Mouse (Mus musculus): ENCODE data around the gene Gm13283. TPM values are rescaled to one million over a fixed set of nuclear protein-coding genes. Genes with fewer than 3 reads are reported as not detected.

Gene Gm13283
- not detected in 2 replicates for polyA plus RNA-seq (2021; fragmentation: Nextera tagmentation)
- long read RNA-seq, experiment 1, result 0 reads
- long read RNA-seq, experiment 2, result 0 reads

DNA sequence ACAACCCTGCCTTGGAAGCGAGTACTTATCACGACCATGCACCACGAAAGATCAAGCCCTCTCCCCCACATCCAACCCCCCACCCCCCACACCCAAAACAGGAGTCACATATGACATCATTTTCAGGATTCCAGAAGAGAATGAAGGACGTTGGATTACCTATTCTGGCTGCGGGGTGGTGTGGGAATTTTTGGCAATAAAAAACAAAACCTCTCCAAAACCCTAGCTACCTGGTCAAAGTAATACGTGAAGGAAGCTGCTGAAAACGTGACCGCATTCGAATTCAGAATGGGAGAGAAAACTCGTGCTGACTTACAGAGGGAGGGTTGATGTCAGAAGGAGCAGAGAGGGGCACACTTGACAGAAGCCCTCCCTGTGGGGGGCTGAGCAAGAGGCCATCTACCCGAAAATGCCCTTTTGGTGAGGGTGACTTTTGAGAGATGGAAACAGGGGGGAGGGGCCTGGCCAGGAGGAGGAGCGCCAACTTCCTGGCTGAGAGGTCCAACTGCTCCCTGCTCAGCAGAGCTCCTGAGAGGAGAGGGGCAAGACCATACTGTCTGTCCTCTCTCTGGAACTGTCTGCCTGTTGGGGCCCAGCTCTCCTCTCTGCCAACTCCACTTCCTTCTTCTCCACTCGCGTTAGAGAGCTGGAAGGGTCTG is at the start of gene Gm13283:
TSS of gene Gm13283 (plus strand) at position 510 of the 659 bp plus-strand sequence.

GRCm38 (mm10) chr4:88721791-88722721 is 37.9 kb upstream of the Gm13283 start, which contains the start of the genes Gm26566 and Klhl9:
Gene Gm26566, plus strand, starts transcription at chr4:88721805.
Gene Klhl9, minus strand, starts transcription at chr4:88722465.

GRCm38 (mm10) chr4:88754818-88755340 is 5.0 kb upstream of the Gm13283 start, which contains the start of gene Gm13271:
Gene Gm13271, plus strand, starts transcription at chr4:88754868.

DNA sequence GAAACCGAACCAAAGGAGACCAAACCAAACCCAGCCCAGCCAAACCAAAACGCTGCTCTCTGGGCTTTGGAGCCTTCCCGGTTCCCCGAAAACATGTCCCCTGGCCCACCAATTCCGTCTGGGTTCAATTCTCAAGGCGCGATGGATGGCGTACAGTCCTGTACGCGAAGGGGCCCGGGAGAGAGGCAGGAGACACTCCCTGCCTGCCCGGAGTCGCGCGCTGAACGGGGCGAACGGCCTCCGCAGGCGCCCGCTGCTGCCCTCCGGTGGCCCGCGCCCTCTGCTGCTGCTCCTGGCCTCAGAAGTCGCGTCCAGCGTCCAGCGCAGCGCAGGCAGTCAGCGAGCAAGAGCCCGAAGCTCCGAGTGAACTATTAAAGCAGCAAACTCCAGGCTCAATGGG is 13.6 kb downstream of the Gm13283 start, which contains the start of gene Gm13290:
TSS of gene Gm13290 (plus strand) at position 301 of the 400 bp plus-strand sequence.

GRCm38 (mm10) chr4:88776622-88777021 is 16.7 kb downstream of the Gm13283 start, which contains the start of gene Gm13289:
Gene Gm13289, plus strand, starts transcription at chr4:88776922.

GRCm38 (mm10) chr4:88779550-88779949 is 19.6 kb downstream of the Gm13283 start, which contains the start of gene Gm13272:
Gene Gm13272, plus strand, starts transcription at chr4:88779850.

DNA sequence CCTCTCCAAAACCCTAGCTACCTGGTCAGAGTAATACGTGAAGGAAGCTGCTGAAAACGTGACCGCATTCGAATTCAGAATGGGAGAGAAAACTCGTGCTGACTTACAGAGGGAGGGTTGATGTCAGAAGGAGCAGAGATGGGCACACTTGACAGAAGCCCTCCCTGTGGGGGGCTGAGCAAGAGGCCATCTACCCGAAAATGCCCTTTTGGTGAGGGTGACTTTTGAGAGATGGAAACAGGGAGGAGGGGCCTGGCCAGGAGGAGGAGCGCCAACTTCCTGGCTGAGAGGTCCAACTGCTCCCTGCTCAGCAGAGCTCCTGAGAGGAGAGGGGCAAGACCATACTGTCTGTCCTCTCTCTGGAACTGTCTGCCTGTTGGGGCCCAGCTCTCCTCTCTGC is 21.9 kb downstream of the Gm13283 start, which contains the start of gene Ifnz:
TSS of gene Ifnz (plus strand) at position 301 of the 400 bp plus-strand sequence.

DNA sequence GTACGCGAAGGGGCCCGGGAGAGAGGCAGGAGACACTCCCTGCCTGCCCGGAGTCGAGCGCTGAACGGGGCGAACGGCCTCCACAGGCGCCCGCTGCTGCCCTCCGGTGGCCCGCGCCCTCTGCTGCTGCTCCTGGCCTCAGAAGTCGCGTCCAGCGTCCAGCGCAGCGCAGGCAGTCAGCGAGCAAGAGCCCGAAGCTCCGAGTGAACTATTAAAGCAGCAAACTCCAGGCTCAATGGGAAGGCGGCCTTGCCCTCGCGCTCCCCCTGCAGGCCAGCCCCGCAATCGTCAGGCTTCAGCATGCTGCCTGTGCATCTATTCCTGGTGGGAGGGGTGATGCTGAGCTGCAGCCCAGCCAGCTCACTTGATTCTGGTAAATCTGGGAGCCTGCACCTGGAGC is 25.5 kb downstream of the Gm13283 start, which contains the start of gene Gm13276:
TSS of gene Gm13276 (plus strand) at position 301 of the 400 bp plus-strand sequence.

GRCm38 (mm10) chr4:88788402-88788801 is 28.5 kb downstream of the Gm13283 start, which contains the start of gene Gm13277:
Gene Gm13277, plus strand, starts transcription at chr4:88788632.

GRCm38 (mm10) chr4:88791250-88791649 is 31.3 kb downstream of the Gm13283 start, which contains the start of gene Gm13278:
Gene Gm13278, plus strand, starts transcription at chr4:88791550.

GRCm38 (mm10) chr4:88793936-88794675 is 34.2 kb downstream of the Gm13283 start, which contains the start of gene Gm13275:
Gene Gm13275, plus strand, starts transcription at chr4:88794487.

DNA sequence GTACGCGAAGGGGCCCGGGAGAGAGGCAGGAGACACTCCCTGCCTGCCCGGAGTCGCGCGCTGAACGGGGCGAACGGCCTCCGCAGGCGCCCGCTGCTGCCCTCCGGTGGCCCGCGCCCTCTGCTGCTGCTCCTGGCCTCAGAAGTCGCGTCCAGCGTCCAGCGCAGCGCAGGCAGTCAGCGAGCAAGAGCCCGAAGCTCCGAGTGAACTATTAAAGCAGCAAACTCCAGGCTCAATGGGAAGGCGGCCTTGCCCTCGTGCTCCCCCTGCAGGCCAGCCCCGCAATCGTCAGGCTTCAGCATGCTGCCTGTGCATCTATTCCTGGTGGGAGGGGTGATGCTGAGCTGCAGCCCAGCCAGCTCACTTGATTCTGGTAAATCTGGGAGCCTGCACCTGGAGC is 37.2 kb downstream of the Gm13283 start, which contains the start of gene Gm13279:
TSS of gene Gm13279 (plus strand) at position 301 of the 400 bp plus-strand sequence.

DNA sequence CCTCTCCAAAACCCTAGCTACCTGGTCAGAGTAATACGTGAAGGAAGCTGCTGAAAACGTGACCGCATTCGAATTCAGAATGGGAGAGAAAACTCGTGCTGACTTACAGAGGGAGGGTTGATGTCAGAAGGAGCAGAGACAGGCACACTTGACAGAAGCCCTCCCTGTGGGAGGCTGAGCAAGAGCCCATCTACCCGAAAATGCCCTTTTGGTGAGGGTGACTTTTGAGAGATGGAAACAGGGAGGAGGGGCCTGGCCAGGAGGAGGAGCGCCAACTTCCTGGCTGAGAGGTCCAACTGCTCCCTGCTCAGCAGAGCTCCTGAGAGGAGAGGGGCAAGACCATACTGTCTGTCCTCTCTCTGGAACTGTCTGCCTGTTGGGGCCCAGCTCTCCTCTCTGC is 39.4 kb downstream of the Gm13283 start, which contains the start of gene Gm13285:
TSS of gene Gm13285 (plus strand) at position 301 of the 400 bp plus-strand sequence.

DNA sequence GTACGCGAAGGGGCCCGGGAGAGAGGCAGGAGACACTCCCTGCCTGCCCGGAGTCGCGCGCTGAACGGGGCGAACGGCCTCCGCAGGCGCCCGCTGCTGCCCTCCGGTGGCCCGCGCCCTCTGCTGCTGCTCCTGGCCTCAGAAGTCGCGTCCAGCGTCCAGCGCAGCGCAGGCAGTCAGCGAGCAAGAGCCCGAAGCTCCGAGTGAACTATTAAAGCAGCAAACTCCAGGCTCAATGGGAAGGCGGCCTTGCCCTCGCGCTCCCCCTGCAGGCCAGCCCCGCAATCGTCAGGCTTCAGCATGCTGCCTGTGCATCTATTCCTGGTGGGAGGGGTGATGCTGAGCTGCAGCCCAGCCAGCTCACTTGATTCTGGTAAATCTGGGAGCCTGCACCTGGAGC is 43.0 kb downstream of the Gm13283 start, which contains the start of gene Gm13287:
TSS of gene Gm13287 (plus strand) at position 301 of the 400 bp plus-strand sequence.

DNA sequence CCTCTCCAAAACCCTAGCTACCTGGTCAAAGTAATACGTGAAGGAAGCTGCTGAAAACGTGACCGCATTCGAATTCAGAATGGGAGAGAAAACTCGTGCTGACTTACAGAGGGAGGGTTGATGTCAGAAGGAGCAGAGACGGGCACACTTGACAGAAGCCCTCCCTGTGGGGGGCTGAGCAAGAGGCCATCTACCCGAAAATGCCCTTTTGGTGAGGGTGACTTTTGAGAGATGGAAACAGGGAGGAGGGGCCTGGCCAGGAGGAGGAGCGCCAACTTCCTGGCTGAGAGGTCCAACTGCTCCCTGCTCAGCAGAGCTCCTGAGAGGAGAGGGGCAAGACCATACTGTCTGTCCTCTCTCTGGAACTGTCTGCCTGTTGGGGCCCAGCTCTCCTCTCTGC is 45.3 kb downstream of the Gm13283 start, which contains the start of gene Gm13288:
TSS of gene Gm13288 (plus strand) at position 301 of the 400 bp plus-strand sequence.

Other genes starting within 250 kb of the Gm13283 start
- gene Ifnb1, start 237.3 kb upstream of the Gm13283 start, polyA plus RNA-seq (2021; fragmentation: Nextera tagmentation), result not detected in 2 replicates
- not detected in 2 replicates for gene Ifna15, start 201.9 kb upstream of the Gm13283 start, polyA plus RNA-seq (2021; fragmentation: Nextera tagmentation)
- gene Ifna14, start 188.3 kb upstream of the Gm13283 start, polyA plus RNA-seq (2021; fragmentation: Nextera tagmentation), result not detected in 2 replicates
- gene Ifna9, start 167.7 kb upstream of the Gm13283 start, polyA plus RNA-seq (2021; fragmentation: Nextera tagmentation), result not detected in 2 replicates
- gene Ifna12, start 156.7 kb upstream of the Gm13283 start, polyA plus RNA-seq (2021; fragmentation: Nextera tagmentation), result not detected in 2 replicates
- not detected in 2 replicates for gene C87499, start 125.7 kb upstream of the Gm13283 start, polyA plus RNA-seq (2021; fragmentation: Nextera tagmentation)
- gene Ifna13, start 115.7 kb upstream of the Gm13283 start, polyA plus RNA-seq (2021; fragmentation: Nextera tagmentation), result not detected in 2 replicates
- not detected in 2 replicates for gene Ifna16, start 83.2 kb upstream of the Gm13283 start, polyA plus RNA-seq (2021; fragmentation: Nextera tagmentation)
- not detected in 2 replicates for gene Ifna2, start 76.2 kb upstream of the Gm13283 start, polyA plus RNA-seq (2021; fragmentation: Nextera tagmentation)
- not detected in 2 replicates for gene Ifnab, start 68.8 kb upstream of the Gm13283 start, polyA plus RNA-seq (2021; fragmentation: Nextera tagmentation)
- gene Gm26566, start 38.3 kb upstream of the Gm13283 start, polyA plus RNA-seq (2021; fragmentation: Nextera tagmentation), result 1.0 and 1.5 TPM in 2 replicates
- 57.9 and 73.6 TPM in 2 replicates for gene Klhl9, start 37.7 kb upstream of the Gm13283 start, polyA plus RNA-seq (2021; fragmentation: Nextera tagmentation)
- not detected in 2 replicates for gene Gm13271, start 5.3 kb upstream of the Gm13283 start, polyA plus RNA-seq (2021; fragmentation: Nextera tagmentation)
- not detected in 2 replicates for gene Gm13290, start 13.7 kb downstream of the Gm13283 start, polyA plus RNA-seq (2021; fragmentation: Nextera tagmentation)
- not detected in 2 replicates for gene Gm13289, start 16.8 kb downstream of the Gm13283 start, polyA plus RNA-seq (2021; fragmentation: Nextera tagmentation)
- gene Gm13272, start 19.7 kb downstream of the Gm13283 start, polyA plus RNA-seq (2021; fragmentation: Nextera tagmentation), result not detected in 2 replicates
- gene Ifnz, start 22.0 kb downstream of the Gm13283 start, polyA plus RNA-seq (2021; fragmentation: Nextera tagmentation), result not detected in 2 replicates
- not detected in 2 replicates for gene Gm13276, start 25.6 kb downstream of the Gm13283 start, polyA plus RNA-seq (2021; fragmentation: Nextera tagmentation)
- gene Gm13277, start 28.5 kb downstream of the Gm13283 start, polyA plus RNA-seq (2021; fragmentation: Nextera tagmentation), result not detected in 2 replicates
- not detected in 2 replicates for gene Gm13278, start 31.4 kb downstream of the Gm13283 start, polyA plus RNA-seq (2021; fragmentation: Nextera tagmentation)
- not detected in 2 replicates for gene Gm13275, start 34.4 kb downstream of the Gm13283 start, polyA plus RNA-seq (2021; fragmentation: Nextera tagmentation)
- not detected in 2 replicates for gene Gm13279, start 37.3 kb downstream of the Gm13283 start, polyA plus RNA-seq (2021; fragmentation: Nextera tagmentation)
- gene Gm13285, start 39.5 kb downstream of the Gm13283 start, polyA plus RNA-seq (2021; fragmentation: Nextera tagmentation), result not detected in 2 replicates
- gene Gm13287, start 43.1 kb downstream of the Gm13283 start, polyA plus RNA-seq (2021; fragmentation: Nextera tagmentation), result not detected in 2 replicates
- not detected in 2 replicates for gene Gm13288, start 45.4 kb downstream of the Gm13283 start, polyA plus RNA-seq (2021; fragmentation: Nextera tagmentation)
- gene Ifna7, start 56.1 kb downstream of the Gm13283 start, polyA plus RNA-seq (2021; fragmentation: Nextera tagmentation), result not detected in 2 replicates
- not detected in 2 replicates for gene Ifna11, start 59.8 kb downstream of the Gm13283 start, polyA plus RNA-seq (2021; fragmentation: Nextera tagmentation)
- gene Ifna6, start 67.3 kb downstream of the Gm13283 start, polyA plus RNA-seq (2021; fragmentation: Nextera tagmentation), result not detected in 2 replicates
- not detected in 2 replicates for gene Ifna5, start 75.4 kb downstream of the Gm13283 start, polyA plus RNA-seq (2021; fragmentation: Nextera tagmentation)
- gene Ifna4, start 81.7 kb downstream of the Gm13283 start, polyA plus RNA-seq (2021; fragmentation: Nextera tagmentation), result not detected in 2 replicates
- gene Ifna1, start 90.0 kb downstream of the Gm13283 start, polyA plus RNA-seq (2021; fragmentation: Nextera tagmentation), result not detected in 2 replicates
- gene Ifne, start 120.1 kb downstream of the Gm13283 start, polyA plus RNA-seq (2021; fragmentation: Nextera tagmentation), result not detected in 2 replicates